Mouse (Mus musculus): ENCODE measurements around the gene Mlxipl. TPM values are rescaled to one million over a fixed set of nuclear protein-coding genes. Genes with fewer than 3 reads are reported as not detected.

The Mlxipl gene
- total and polyA plus RNA-seq, 2 experiments from 2014 or later: 0.79 to 1.2 TPM

DNA sequence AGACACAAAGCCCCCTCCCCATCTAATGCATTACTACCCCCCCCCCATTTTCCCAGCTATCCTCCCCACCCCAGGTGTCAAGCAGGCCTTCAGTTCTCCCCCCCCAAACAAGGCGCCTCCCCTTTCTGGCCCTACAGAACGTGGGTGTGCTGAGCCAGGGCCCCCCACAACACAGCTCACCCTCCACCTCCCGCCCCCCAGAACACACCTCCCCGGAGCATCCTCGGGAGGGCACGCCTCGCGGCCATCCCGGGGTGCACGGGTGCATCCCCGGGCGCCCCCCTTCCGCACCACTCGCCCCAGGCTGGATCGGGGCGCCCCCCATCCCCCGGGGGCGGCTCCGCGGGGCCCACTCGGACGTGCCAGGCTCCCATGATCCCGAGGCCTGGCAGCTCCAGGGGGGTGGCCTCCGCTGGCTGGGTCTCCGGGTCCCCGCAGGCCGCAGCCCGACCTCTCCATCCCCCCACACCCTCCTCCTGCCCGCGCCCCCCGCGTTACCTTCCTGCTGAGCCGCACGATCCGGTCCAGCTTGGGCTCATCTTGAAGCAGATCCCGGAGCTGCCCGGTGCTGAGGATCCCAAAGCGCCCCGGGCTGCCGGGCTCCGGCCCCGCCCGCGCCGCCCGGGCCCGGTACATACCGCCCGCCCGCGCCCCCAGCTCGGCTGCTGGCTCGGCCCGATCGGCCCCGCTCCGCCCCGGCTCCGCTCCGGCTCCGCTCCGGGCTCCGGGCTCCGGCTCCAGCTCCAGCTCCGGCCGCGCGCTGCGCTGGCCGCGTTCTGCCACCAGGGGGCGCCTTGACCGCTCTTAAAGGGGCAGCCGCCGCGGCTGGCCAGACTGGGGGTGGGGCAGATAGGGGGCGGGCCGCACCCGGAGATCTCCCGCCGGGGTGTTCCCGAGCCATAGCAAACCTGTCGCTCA is 11.9 kb upstream of the Mlxipl start, which contains the start of gene Vps37d:
Gene Vps37d (minus strand): TSS at position 703 of the 918 bp plus-strand sequence.
- H3K27me3 ChIP-seq (ENCODE audit: insufficient read depth, low read length): no peaks in the 10 kb centered on the region
- H3K9ac ChIP-seq (replicated peaks; ENCODE audit: low read length, poor library complexity, severe bottlenecking): peak within 1 kb of the TSS; percentile 100
- H3K4me3 ChIP-seq (ENCODE audit: low read depth, low read length): peak within 1 kb of the TSS; percentile 98
- no peaks in the 10 kb centered on the region for H3K9me3 ChIP-seq (ENCODE audit: low read length)
- peak; percentile 83 for TF ChIP-seq CTCF (IDR thresholded peaks at IDR 0.05)
- peak within 1 kb of the TSS; percentile 92 for H3K27ac ChIP-seq (ENCODE audit: low read depth, low read length)
- no peaks in the 10 kb centered on the region for H3K4me1 ChIP-seq (ENCODE audit: insufficient read depth, low read length)
- H3K36me3 ChIP-seq (ENCODE audit: insufficient read depth, low read length): peaks cover 14% of the 10 kb centered on the region; the same call in 1 of the 2 replicates
- peak; percentile 85 for ATAC-seq (ENCODE audit: low FRiP score)
- DNase-seq (ENCODE audit: low spot score): peak; percentile 91
- 2% methylated on average over 57 of the region's 83 CpGs for WGBS
- peak within 1 kb of the TSS; percentile 76 for H3K4me2 ChIP-seq (ENCODE audit: low read depth, low read length, poor library complexity, severe bottlenecking)

DNA sequence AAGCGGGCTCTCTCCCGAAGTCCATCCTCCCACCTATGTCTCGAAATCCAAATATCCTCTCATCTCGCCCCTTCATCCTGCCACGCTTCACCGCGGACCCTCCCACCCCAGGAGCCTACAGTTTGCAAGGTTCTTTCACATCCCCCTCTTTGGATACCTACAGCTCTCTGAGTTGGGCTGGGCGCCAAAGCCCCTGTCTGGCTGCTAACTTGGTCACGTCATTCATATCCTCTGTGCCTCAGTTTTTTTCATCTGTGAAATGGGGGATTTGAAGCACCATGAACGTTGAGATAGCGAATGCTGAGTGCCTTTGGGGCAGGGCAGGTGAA is 11.2 kb upstream of the Mlxipl start:
- peak overlapping the region; percentile 76 for H3K4me2 ChIP-seq (ENCODE audit: low read depth, low read length, poor library complexity, severe bottlenecking)
- peak overlapping the region; percentile 98 for H3K4me3 ChIP-seq (ENCODE audit: low read depth, low read length)
- no peaks in the 10 kb centered on the region for H3K4me1 ChIP-seq (ENCODE audit: insufficient read depth, low read length)
- H3K27me3 ChIP-seq (ENCODE audit: insufficient read depth, low read length): no peaks in the 10 kb centered on the region
- 1% methylated on average over 11 of the region's 11 CpGs for WGBS
- DNase-seq (ENCODE audit: low spot score) (peak; percentile 70), ATAC-seq (ENCODE audit: low FRiP score) (no peak)
- H3K27ac ChIP-seq (ENCODE audit: low read depth, low read length): peak overlapping the region; percentile 92; the same call in 1 of the 2 replicates
- no peaks in the 10 kb centered on the region for H3K9me3 ChIP-seq (ENCODE audit: low read length)
- H3K36me3 ChIP-seq (ENCODE audit: insufficient read depth, low read length): peaks cover 10% of the 10 kb centered on the region; the same call in 1 of the 2 replicates
- TF ChIP-seq CTCF (IDR thresholded peaks at IDR 0.05): no peak
- H3K9ac ChIP-seq (replicated peaks; ENCODE audit: low read length, poor library complexity, severe bottlenecking): peak overlapping the region; percentile 100

- Histone ChIP-seq H3K4me3 (ENCODE audit: low read depth, low read length) (no peak overlapping the region), H3K36me3 (ENCODE audit: insufficient read depth, low read length) (no peaks in the 10 kb centered on the region), H3K9me3 (ENCODE audit: low read length) (no peaks in the 10 kb centered on the region), H3K4me2 (ENCODE audit: low read depth, low read length, poor library complexity, severe bottlenecking) (no peak overlapping the region), H3K27me3 (ENCODE audit: insufficient read depth, low read length) (no peaks in the 10 kb centered on the region; the same call in 1 of the 2 replicates), H3K9ac (replicated peaks; ENCODE audit: low read length, poor library complexity, severe bottlenecking) (no peak overlapping the region), H3K27ac (ENCODE audit: low read depth, low read length) (no peak overlapping the region), H3K4me1 (ENCODE audit: insufficient read depth, low read length) (no peaks in the 10 kb centered on the region)
- ATAC-seq (ENCODE audit: low FRiP score) (no peak), DNase-seq (ENCODE audit: low spot score) (no peak)
- no peak for TF ChIP-seq CTCF (IDR thresholded peaks at IDR 0.05)
- 98% methylated on average over 2 of the region's 2 CpGs for WGBS
Observed at GRCm38 (mm10) chr5:135079578-135079977, 10.1 kb upstream of the Mlxipl start.

DNA sequence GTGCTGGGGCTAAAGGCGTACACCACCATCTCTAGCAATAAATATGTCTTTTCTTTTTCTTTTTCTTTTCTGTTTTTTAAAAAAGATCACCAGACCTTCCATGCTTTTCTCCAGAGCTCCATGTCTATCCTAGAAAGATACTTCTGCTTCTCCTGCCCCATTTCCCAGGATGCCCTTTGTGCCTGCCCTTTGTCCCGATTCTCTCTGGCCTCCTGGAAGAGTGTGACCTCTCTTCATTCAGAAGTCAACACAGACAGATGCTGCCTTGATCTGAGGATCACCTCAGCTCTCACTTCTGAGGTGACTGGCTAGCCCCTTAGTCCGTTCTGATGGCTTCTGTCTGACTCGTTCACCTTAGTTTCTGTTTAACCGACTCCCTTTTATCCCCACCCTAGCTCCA is 9.2 kb upstream of the Mlxipl start:
- Histone ChIP-seq H3K4me1 (ENCODE audit: insufficient read depth, low read length) (no peaks in the 10 kb centered on the region), H3K4me3 (ENCODE audit: low read depth, low read length) (no peak overlapping the region), H3K4me2 (ENCODE audit: low read depth, low read length, poor library complexity, severe bottlenecking) (no peak overlapping the region), H3K27ac (ENCODE audit: low read depth, low read length) (no peak overlapping the region), H3K9me3 (ENCODE audit: low read length) (no peaks in the 10 kb centered on the region), H3K9ac (replicated peaks; ENCODE audit: low read length, poor library complexity, severe bottlenecking) (no peak overlapping the region), H3K36me3 (ENCODE audit: insufficient read depth, low read length) (no peaks in the 10 kb centered on the region), H3K27me3 (ENCODE audit: insufficient read depth, low read length) (no peaks in the 10 kb centered on the region; the same call in 1 of the 2 replicates)
- DNase-seq (ENCODE audit: low spot score) (no peak), ATAC-seq (ENCODE audit: low FRiP score) (no peak)
- 90% methylated on average over 5 of the region's 5 CpGs for WGBS
- TF ChIP-seq CTCF (IDR thresholded peaks at IDR 0.05): no peak

- Histone ChIP-seq H3K4me2 (ENCODE audit: low read depth, low read length, poor library complexity, severe bottlenecking) (no peak overlapping the region), H3K27ac (ENCODE audit: low read depth, low read length) (no peak overlapping the region), H3K4me1 (ENCODE audit: insufficient read depth, low read length) (no peaks in the 10 kb centered on the region), H3K36me3 (ENCODE audit: insufficient read depth, low read length) (no peaks in the 10 kb centered on the region), H3K27me3 (ENCODE audit: insufficient read depth, low read length) (peaks cover 32% of the 10 kb centered on the region), H3K4me3 (ENCODE audit: low read depth, low read length) (no peak overlapping the region), H3K9me3 (ENCODE audit: low read length) (no peaks in the 10 kb centered on the region), H3K9ac (replicated peaks; ENCODE audit: low read length, poor library complexity, severe bottlenecking) (no peak overlapping the region)
- ATAC-seq (ENCODE audit: low FRiP score): no peak
- DNase-seq (ENCODE audit: low spot score): no peak
- no peak for TF ChIP-seq CTCF (IDR thresholded peaks at IDR 0.05)
- 73% methylated on average over 4 of the region's 4 CpGs for WGBS
Observed at GRCm38 (mm10) chr5:135086871-135087270, 2.8 kb upstream of the Mlxipl start.

DNA sequence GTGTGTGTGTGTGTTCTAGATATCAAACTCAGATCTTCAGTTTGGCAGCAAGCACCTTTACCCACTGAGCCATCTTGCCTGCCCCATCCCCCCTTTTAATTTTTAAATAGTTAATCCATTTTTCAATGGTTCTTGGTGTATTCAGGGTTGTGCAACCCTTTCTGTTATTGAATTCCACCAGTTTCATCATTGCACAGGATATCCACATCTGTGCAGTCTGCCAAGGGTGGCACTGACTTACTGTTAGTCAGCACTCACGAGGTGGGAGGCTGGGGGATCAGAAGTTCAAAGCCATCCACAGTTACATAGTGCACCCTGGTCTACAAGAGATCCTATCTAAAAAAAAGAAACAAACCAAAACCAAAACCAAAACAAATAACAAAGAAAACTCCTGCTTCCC is 11.3 kb downstream of the Mlxipl start:
- Histone ChIP-seq H3K4me3 (ENCODE audit: low read depth, low read length) (no peak overlapping the region), H3K36me3 (ENCODE audit: insufficient read depth, low read length) (no peaks in the 10 kb centered on the region), H3K9ac (replicated peaks; ENCODE audit: low read length, poor library complexity, severe bottlenecking) (no peak overlapping the region), H3K4me2 (ENCODE audit: low read depth, low read length, poor library complexity, severe bottlenecking) (no peak overlapping the region), H3K9me3 (ENCODE audit: low read length) (no peaks in the 10 kb centered on the region), H3K27ac (ENCODE audit: low read depth, low read length) (no peak overlapping the region), H3K4me1 (ENCODE audit: insufficient read depth, low read length) (no peaks in the 10 kb centered on the region), H3K27me3 (ENCODE audit: insufficient read depth, low read length) (peaks cover 8% of the 10 kb centered on the region)
- no peak for DNase-seq (ENCODE audit: low spot score)
- TF ChIP-seq CTCF (IDR thresholded peaks at IDR 0.05): no peak
- WGBS: 71% methylated on average over 1 of the region's 1 CpGs
- no peak for ATAC-seq (ENCODE audit: low FRiP score)

Measured in midbrain, postnatal 0 days (tissue).